Mouse (Mus musculus): ENCODE data around the gene Slc6a1. TPM values are rescaled to one million over a fixed set of nuclear protein-coding genes. Genes with fewer than 3 reads are reported as not detected.

Gene Slc6a1
- 146 and 175 TPM in 2 replicates for polyA plus RNA-seq (2012; rRNA removed)

DNA sequence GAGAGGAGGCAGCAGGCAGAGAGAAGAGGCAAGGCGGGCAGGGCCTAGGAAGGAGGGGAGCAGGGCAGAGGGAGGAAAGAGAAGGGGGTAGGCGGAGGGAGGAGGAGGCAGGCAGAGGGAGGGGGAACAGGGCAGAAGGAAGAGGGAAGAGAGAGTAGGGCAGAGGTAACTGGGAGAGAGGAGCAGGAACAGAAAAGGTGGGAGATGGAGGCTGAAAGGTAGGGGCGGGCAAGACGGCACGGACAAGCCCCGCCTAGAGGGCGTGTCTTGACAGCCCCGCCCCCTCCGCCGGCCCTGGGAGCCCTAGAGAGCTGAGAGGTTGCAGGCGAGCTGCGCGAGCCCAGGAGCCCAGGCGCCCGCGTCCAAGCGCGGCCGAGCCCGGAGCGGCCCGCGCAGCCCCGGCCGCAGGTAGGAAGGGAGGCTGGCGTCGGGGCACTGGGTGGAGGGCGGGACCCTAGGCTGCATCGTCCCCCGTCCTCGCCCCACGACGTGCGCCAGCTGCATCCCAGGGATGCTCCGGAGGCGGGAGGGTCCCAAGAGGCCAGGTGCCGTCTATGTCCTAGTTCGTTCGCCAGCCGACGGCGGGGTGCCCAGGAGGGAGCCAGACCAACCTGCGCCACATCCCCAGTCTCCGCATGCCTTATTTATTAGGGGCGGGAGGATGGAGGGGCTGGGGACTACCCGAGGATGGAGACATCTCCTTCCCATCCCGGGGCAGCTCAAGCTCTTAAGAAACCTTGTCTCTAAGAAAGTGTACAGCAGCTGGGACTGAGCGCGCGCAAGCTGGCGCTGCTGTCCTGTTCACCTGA, at the start of gene Slc6a1:
Gene Slc6a1 (plus strand): TSS at position 167 of the 809 bp plus-strand sequence.

Other genes starting within 250 kb of the Slc6a1 start
- gene Atp2b2, start 240.0 kb upstream of the Slc6a1 start, polyA plus RNA-seq (2012; rRNA removed) = 13.0 and 13.9 TPM in 2 replicates
- 24.5 and 25.1 TPM in 2 replicates for gene Slc6a11, start 151.4 kb upstream of the Slc6a1 start, polyA plus RNA-seq (2012; rRNA removed)
- 0.28 and 0.41 TPM in 2 replicates for gene Hrh1, start 115.3 kb downstream of the Slc6a1 start, polyA plus RNA-seq (2012; rRNA removed)